Mouse (Mus musculus) lung, embryonic 16.5 days (tissue): ENCODE data around the gene Xpo6. TPM values are rescaled to one million over a fixed set of nuclear protein-coding genes. Genes with fewer than 3 reads are reported as not detected.

Experiments used
- ATAC-seq: fragments of 200-750 bp; cut with Nextera tagmentation; 2 replicates; pipeline ENCODE4 v1.8.0; 2017; ENCODE audit warnings: low read depth, mild to moderate bottlenecking, moderate library complexity
- H3K27ac ChIP-seq: fragments of 300-500 bp; sonication (generic); 2 replicates; pipeline ENCODE4 v1.5.1; 2014; ENCODE audit warnings: mild to moderate bottlenecking, control low read depth, low read length
- H3K27me3 ChIP-seq: fragments of 300-500 bp; sonication (generic); 2 replicates; pipeline ENCODE4 v1.6.1; 2014; ENCODE audit warnings: low read depth, low read length, mixed read lengths; ENCODE audit not compliant: control insufficient read depth, insufficient read depth
- H3K36me3 ChIP-seq: fragments of 300-500 bp; sonication (generic); 2 replicates; pipeline ENCODE4 v1.6.1; 2014; ENCODE audit warnings: low read length; ENCODE audit not compliant: control insufficient read depth, insufficient read depth
- H3K4me1 ChIP-seq: fragments of 300-500 bp; sonication (generic); replicated peaks from 2 replicates; pipeline ENCODE4 v1.6.1; 2014; ENCODE audit warnings: low read length, mixed read lengths; ENCODE audit not compliant: control insufficient read depth, insufficient read depth
- H3K4me2 ChIP-seq: fragments of 300-500 bp; sonication (generic); 2 replicates; pipeline ENCODE4 v1.6.1; 2014; ENCODE audit warnings: low read depth, low read length, control low read depth
- H3K4me3 ChIP-seq: fragments of 300-500 bp; sonication (generic); 2 replicates; pipeline ENCODE4 v1.5.1; 2014; ENCODE audit warnings: mild to moderate bottlenecking, low read length, control low read depth
- H3K9ac ChIP-seq: fragments of 300-500 bp; sonication (generic); 2 replicates; pipeline ENCODE4 v1.6.1; 2014; ENCODE audit warnings: low read length, control low read depth
- H3K9me3 ChIP-seq: fragments of 300-500 bp; sonication (generic); 2 replicates; pipeline ENCODE4 v1.6.1; 2016; ENCODE audit warnings: low read length; ENCODE audit not compliant: control insufficient read depth
- WGBS: fragments of 180-500 bp; shearing (Covaris S2); extraction: QIAGEN DNeasy Blood & Tissue Kit; methylation state at CpG from one replicate; pipeline ENCODE4 v1.1.7; 2014; 5-methylcytosine and 5-hydroxymethylcytosine counted together
- polyA plus RNA-seq: library from polyadenylated mRNA; unstranded; fragments of >200 nt; fragmentation: Nextera tagmentation; extraction: Ambion mirVana; gene quantifications from 2 replicates; pipeline ENCODE4 v1.2.1, GENCODE M21; 2015

Xpo6 gene
- polyA plus RNA-seq, 1 experiment from 2014 or later: 32.3 TPM

DNA sequence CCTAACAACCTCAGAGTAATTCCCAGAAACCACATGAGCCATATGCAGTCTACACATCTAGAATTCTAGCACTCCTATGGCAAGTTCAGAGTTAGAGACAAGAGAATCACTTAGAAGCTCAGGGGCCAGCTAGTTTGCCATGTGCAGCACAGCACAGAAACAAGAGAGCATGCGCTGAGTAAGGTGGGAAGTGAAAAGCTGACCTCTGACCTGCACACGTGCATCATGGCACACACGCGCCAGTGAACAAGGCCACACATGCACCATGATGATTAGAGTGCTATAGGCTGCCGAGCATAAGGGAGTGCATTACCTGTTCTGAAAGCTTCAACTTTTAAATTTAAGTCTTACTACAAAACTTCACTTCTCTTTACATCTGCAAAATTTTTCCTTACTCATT, 45.6 kb downstream of the Xpo6 start:
- H3K4me1 ChIP-seq: no peaks in the 10 kb centered on the region
- no peak overlapping the region for H3K4me3 ChIP-seq
- 81% methylated on average over 5 of the region's 5 CpGs for WGBS
- no peak overlapping the region for H3K27ac ChIP-seq
- peaks cover 19% of the 10 kb centered on the region for H3K36me3 ChIP-seq
- H3K4me2 ChIP-seq: no peak overlapping the region
- H3K9me3 ChIP-seq: no peaks in the 10 kb centered on the region
- no peak for ATAC-seq
- no peaks in the 10 kb centered on the region for H3K27me3 ChIP-seq
- no peak overlapping the region for H3K9ac ChIP-seq

DNA sequence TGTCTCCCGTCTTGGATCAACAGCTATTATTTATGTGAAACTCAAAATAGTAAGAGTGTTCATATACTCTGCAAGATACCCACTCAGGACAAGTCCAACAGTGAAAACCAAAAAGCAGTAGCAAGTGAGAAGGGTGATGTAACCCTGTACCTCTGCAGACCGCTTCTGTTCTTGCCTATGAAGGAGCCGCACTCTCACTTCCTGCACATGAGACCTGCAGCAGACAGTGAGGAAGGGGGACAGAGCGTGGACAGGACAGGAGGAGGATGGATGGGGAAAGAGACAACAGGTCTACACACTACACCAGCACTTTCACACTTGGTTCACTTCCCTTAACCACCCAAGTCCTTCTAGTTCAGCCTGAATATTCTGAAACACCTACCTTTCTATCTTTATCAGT, 48.0 kb downstream of the Xpo6 start:
- H3K9me3 ChIP-seq: no peaks in the 10 kb centered on the region
- no peak overlapping the region for H3K4me3 ChIP-seq
- no peak overlapping the region for H3K9ac ChIP-seq
- H3K27me3 ChIP-seq: no peaks in the 10 kb centered on the region
- no peaks in the 10 kb centered on the region for H3K4me1 ChIP-seq
- no peak overlapping the region for H3K27ac ChIP-seq
- WGBS: 87% methylated on average over 4 of the region's 4 CpGs
- H3K4me2 ChIP-seq: no peak overlapping the region
- H3K36me3 ChIP-seq: peaks cover 28% of the 10 kb centered on the region
- ATAC-seq: no peak

- Histone ChIP-seq H3K4me3 (no peak overlapping the region), H3K9ac (no peak overlapping the region), H3K27ac (no peak overlapping the region), H3K4me1 (no peaks in the 10 kb centered on the region), H3K27me3 (no peaks in the 10 kb centered on the region), H3K36me3 (peaks cover 17% of the 10 kb centered on the region), H3K4me2 (no peak overlapping the region), H3K9me3 (no peaks in the 10 kb centered on the region)
- WGBS: 78% methylated on average over 1 of the region's 1 CpGs
- no peak for ATAC-seq
These were observed 54.1 kb downstream of the Xpo6 start for GRCm38 (mm10) chr7:126146156-126146555.

DNA sequence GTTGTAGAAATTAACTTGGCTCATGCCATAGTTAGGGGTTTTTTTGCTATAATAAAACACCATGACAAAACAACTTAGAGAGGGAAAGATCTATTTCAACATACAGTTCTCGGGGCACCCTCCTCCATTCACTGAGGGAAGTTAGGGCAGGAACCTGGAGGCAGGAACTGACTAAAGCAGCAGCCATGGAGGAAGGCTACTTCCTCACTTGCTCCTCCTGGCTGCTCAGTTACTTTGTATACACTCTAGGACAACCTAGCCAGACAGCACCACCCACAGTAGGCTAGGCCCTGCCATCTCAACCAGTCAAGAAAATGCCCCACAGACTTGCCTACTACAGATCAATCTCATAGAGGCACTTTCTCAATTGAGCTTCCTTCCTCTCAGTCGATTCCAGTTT, 55.9 kb downstream of the Xpo6 start:
- Histone ChIP-seq H3K4me3 (no peak overlapping the region), H3K36me3 (peaks cover 27% of the 10 kb centered on the region), H3K4me2 (no peak overlapping the region), H3K9me3 (no peaks in the 10 kb centered on the region), H3K4me1 (no peaks in the 10 kb centered on the region), H3K27me3 (no peaks in the 10 kb centered on the region), H3K27ac (no peak overlapping the region), H3K9ac (no peak overlapping the region)
- WGBS: 82% methylated on average over 2 of the region's 2 CpGs
- no peak for ATAC-seq

GRCm38 (mm10) chr7:126137850-126138249, 62.5 kb downstream of the Xpo6 start:
- Histone ChIP-seq H3K27ac (no peak overlapping the region), H3K4me1 (no peaks in the 10 kb centered on the region), H3K36me3 (peaks cover 22% of the 10 kb centered on the region; the same call in 1 of the 2 replicates), H3K9me3 (no peaks in the 10 kb centered on the region), H3K4me2 (no peak overlapping the region), H3K27me3 (no peaks in the 10 kb centered on the region), H3K4me3 (no peak overlapping the region), H3K9ac (no peak overlapping the region)
- WGBS: 84% methylated on average over 5 of the region's 5 CpGs
- ATAC-seq: no peak

GRCm38 (mm10) chr7:126135391-126135790, 64.9 kb downstream of the Xpo6 start:
- ATAC-seq: no peak
- Histone ChIP-seq H3K4me1 (no peaks in the 10 kb centered on the region), H3K9me3 (no peaks in the 10 kb centered on the region), H3K36me3 (peaks cover 17% of the 10 kb centered on the region), H3K27me3 (no peaks in the 10 kb centered on the region), H3K27ac (no peak overlapping the region), H3K4me3 (no peak overlapping the region), H3K4me2 (no peak overlapping the region), H3K9ac (no peak overlapping the region)
- 79% methylated on average over 2 of the region's 2 CpGs for WGBS

- H3K27ac ChIP-seq: no peak overlapping the region
- H3K4me3 ChIP-seq: no peak overlapping the region
- peaks cover 15% of the 10 kb centered on the region for H3K36me3 ChIP-seq
- H3K4me1 ChIP-seq: no peaks in the 10 kb centered on the region
- 84% methylated on average over 4 of the region's 4 CpGs for WGBS
- no peak overlapping the region for H3K9ac ChIP-seq
- no peaks in the 10 kb centered on the region for H3K27me3 ChIP-seq
- ATAC-seq: no peak
- no peaks in the 10 kb centered on the region for H3K9me3 ChIP-seq
- no peak overlapping the region for H3K4me2 ChIP-seq
These were observed 65.5 kb downstream of the Xpo6 start for GRCm38 (mm10) chr7:126134634-126135321.

- Histone ChIP-seq H3K27me3 (no peaks in the 10 kb centered on the region), H3K27ac (no peak overlapping the region), H3K4me2 (no peak overlapping the region), H3K9me3 (no peaks in the 10 kb centered on the region), H3K4me1 (no peaks in the 10 kb centered on the region), H3K4me3 (no peak overlapping the region), H3K9ac (no peak overlapping the region), H3K36me3 (peaks cover 29% of the 10 kb centered on the region)
- ATAC-seq: no peak
- WGBS: 89% methylated on average over 2 of the region's 2 CpGs
These were observed 72.6 kb downstream of the Xpo6 start for GRCm38 (mm10) chr7:126127673-126128072.

DNA sequence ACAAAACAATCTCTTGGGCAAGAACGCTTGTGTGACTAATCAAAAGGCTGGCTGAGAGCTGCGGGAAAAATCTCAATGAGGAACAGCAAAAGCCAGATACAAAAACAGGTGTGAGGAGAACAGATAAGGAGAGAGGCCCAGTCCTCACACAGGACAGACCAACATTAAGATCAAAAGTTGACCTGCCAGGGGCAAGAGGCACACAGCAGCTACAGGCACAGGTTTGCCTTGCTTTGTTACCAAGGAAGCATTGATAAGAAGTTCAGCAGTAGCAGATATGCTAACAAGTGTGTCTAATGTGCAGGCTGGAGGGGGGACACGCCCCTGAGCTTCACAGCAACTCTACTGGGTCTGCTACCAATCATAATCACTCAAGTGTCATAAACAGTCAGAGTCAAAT, 73.8 kb downstream of the Xpo6 start:
- 52% methylated on average over 3 of the region's 3 CpGs for WGBS
- no peak overlapping the region for H3K27ac ChIP-seq
- H3K9ac ChIP-seq: no peak overlapping the region
- H3K27me3 ChIP-seq: no peaks in the 10 kb centered on the region
- peaks cover 36% of the 10 kb centered on the region for H3K36me3 ChIP-seq
- peaks cover 6% of the 10 kb centered on the region for H3K4me1 ChIP-seq
- H3K4me2 ChIP-seq: no peak overlapping the region
- H3K4me3 ChIP-seq: no peak overlapping the region
- no peaks in the 10 kb centered on the region for H3K9me3 ChIP-seq
- ATAC-seq: no peak

GRCm38 (mm10) chr7:126121533-126121932, 78.8 kb downstream of the Xpo6 start:
- WGBS: 70% methylated on average over 4 of the region's 4 CpGs
- Histone ChIP-seq H3K4me2 (no peak overlapping the region), H3K9me3 (no peaks in the 10 kb centered on the region), H3K36me3 (peaks cover 30% of the 10 kb centered on the region), H3K27me3 (no peaks in the 10 kb centered on the region), H3K27ac (no peak overlapping the region; the same call in 1 of the 2 replicates), H3K9ac (no peak overlapping the region), H3K4me1 (peaks cover 6% of the 10 kb centered on the region), H3K4me3 (no peak overlapping the region)
- peak; percentile 80 for ATAC-seq
